Comparison of ENCODE assay signal across 25 mouse cellular contexts in the genomic region with DNA sequence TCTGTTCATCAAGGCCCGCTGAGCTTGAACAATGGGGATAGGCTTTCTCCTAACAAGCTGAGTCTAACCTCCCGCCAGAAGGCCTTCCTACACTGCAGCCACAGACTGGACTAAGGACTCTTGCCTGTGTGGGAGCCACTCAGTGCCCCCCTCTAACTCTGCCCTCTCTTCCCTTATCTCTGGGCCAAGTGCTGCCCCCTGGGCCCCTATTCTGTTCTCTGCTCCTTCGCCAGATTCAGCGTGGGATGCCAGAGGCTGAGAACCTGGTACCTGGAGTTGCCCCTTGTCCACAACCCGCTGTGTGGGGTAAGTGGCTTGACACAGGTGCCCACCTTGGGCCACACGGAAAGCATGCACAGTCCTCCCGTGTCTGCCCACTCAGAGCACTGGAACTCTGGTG. TPM values are rescaled to one million over a fixed set of nuclear protein-coding genes. Genes with fewer than 3 reads are reported as not detected.
A peak's percentile ranks its signal among the peaks of the same experiment; 100 is the strongest.
DNase-seq lines count a peak whose midpoint lies in the region; ATAC-seq and TF ChIP-seq lines count a peak whose summit lies in the region.
"Had no signal": no experiment of that assay in that cellular context is flagged by ENCODE, and none has a peak within 500 bp of the region (broad histone marks: within the 10 kb centered on the region; RNA-seq: fewer than 3 reads in every experiment).

No protein-coding gene starts in this region.

- H3K27me3 ChIP-seq in forebrain, embryonic 10.5 days (ENCODE audit: poor library complexity, severe bottlenecking): no peaks in the 10 kb centered on the region
- H3K27me3 ChIP-seq in forebrain, embryonic 15.5 days: no peaks in the 10 kb centered on the region
- no peaks in the 10 kb centered on the region for H3K27me3 ChIP-seq in hindbrain, postnatal 0 days (ENCODE audit: insufficient read depth, low read length)
- no peaks in the 10 kb centered on the region for H3K27me3 ChIP-seq in hindbrain, embryonic 16.5 days (replicated peaks; ENCODE audit: control insufficient read depth, insufficient read depth, low read length)
- no peaks in the 10 kb centered on the region for H3K27me3 ChIP-seq in midbrain, embryonic 13.5 days
- H3K27me3 ChIP-seq in midbrain, postnatal 0 days (ENCODE audit: insufficient read depth, low read length): no peaks in the 10 kb centered on the region
- H3K27me3 ChIP-seq in midbrain, embryonic 16.5 days (ENCODE audit: control insufficient read depth, insufficient read depth, low read depth, low read length): no peaks in the 10 kb centered on the region
- H3K27me3 ChIP-seq: embryonic facial prominence, embryonic 12.5 days; heart, embryonic 15.5 days; hindbrain, embryonic 15.5 days; intestine, embryonic 15.5 days; limb, embryonic 12.5 days; liver, embryonic 15.5 days; neural tube, embryonic 15.5 days had no signal

- 0 out of 2 replicates have a peak, but pooled peaks cover 5% of the 10 kb centered on the region for H3K9me3 ChIP-seq in forebrain, embryonic 10.5 days
- H3K9me3 ChIP-seq in forebrain, embryonic 15.5 days: no peaks in the 10 kb centered on the region
- no peaks in the 10 kb centered on the region for H3K9me3 ChIP-seq in hindbrain, postnatal 0 days (ENCODE audit: low read length)
- no peaks in the 10 kb centered on the region for H3K9me3 ChIP-seq in hindbrain, embryonic 16.5 days (ENCODE audit: control insufficient read depth, low read length)
- no peaks in the 10 kb centered on the region for H3K9me3 ChIP-seq in midbrain, embryonic 13.5 days
- H3K9me3 ChIP-seq in midbrain, postnatal 0 days (ENCODE audit: low read length): no peaks in the 10 kb centered on the region
- H3K9me3 ChIP-seq in midbrain, embryonic 16.5 days (replicated peaks; ENCODE audit: control insufficient read depth, low read length, poor library complexity, severe bottlenecking): no peaks in the 10 kb centered on the region; the same call in 1 of the 2 replicates
- H3K9me3 ChIP-seq: embryonic facial prominence, embryonic 12.5 days; heart, embryonic 15.5 days; hindbrain, embryonic 15.5 days; intestine, embryonic 15.5 days; liver, embryonic 15.5 days; neural tube, embryonic 15.5 days had no signal

- no peak for DNase-seq in forebrain, embryonic 10.5 days (ENCODE audit: extremely low spot score, low spot score)
- DNase-seq in hindbrain, postnatal 0 days (ENCODE audit: low spot score): no peak
- DNase-seq in midbrain, postnatal 0 days (ENCODE audit: low spot score): no peak
- DNase-seq: adrenal gland, postnatal 25 days; cerebellum, adult 11-12 months; cerebellum, adult 9-11 months; gastrocnemius, postnatal 10 days; kidney, adult 2 months; kidney, postnatal 36 days; right cerebral cortex, adult 18-20 months had no signal

- H3K4me1 ChIP-seq in forebrain, embryonic 10.5 days: peaks cover 33% of the 10 kb centered on the region
- peaks cover 7% of the 10 kb centered on the region; the same call in 1 of the 2 replicates for H3K4me1 ChIP-seq in forebrain, embryonic 15.5 days
- H3K4me1 ChIP-seq in hindbrain, postnatal 0 days (ENCODE audit: insufficient read depth, low read length): 0 out of 2 replicates have a peak, but pooled peaks cover 3% of the 10 kb centered on the region
- peaks cover 3% of the 10 kb centered on the region; the same call in 1 of the 2 replicates for H3K4me1 ChIP-seq in hindbrain, embryonic 16.5 days (ENCODE audit: control insufficient read depth, insufficient read depth, low read depth, low read length)
- H3K4me1 ChIP-seq in midbrain, embryonic 13.5 days (replicated peaks): peaks cover under 1% of the 10 kb centered on the region
- H3K4me1 ChIP-seq in midbrain, postnatal 0 days (ENCODE audit: insufficient read depth, low read length): 0 out of 2 replicates have a peak, but pooled peaks cover 2% of the 10 kb centered on the region
- no peaks in the 10 kb centered on the region for H3K4me1 ChIP-seq in midbrain, embryonic 16.5 days (ENCODE audit: control insufficient read depth, insufficient read depth, low read length)

- no peak overlapping the region for H3K4me3 ChIP-seq in forebrain, embryonic 10.5 days
- no peak overlapping the region for H3K4me3 ChIP-seq in forebrain, embryonic 15.5 days
- H3K4me3 ChIP-seq in hindbrain, postnatal 0 days (ENCODE audit: low read length): no peak overlapping the region
- no peak overlapping the region for H3K4me3 ChIP-seq in hindbrain, embryonic 16.5 days (ENCODE audit: low read length)
- H3K4me3 ChIP-seq in midbrain, embryonic 13.5 days (replicated peaks): no peak overlapping the region
- no peak overlapping the region for H3K4me3 ChIP-seq in midbrain, postnatal 0 days (ENCODE audit: low read depth, low read length)
- no peak overlapping the region for H3K4me3 ChIP-seq in midbrain, embryonic 16.5 days (ENCODE audit: low read depth, low read length)
- H3K4me3 ChIP-seq: embryonic facial prominence, embryonic 12.5 days; heart, embryonic 15.5 days; hindbrain, embryonic 15.5 days; intestine, embryonic 15.5 days; layer of hippocampus, adult 2 months; left cerebral cortex, adult 2 months; limb, embryonic 12.5 days; liver, embryonic 15.5 days; neural tube, embryonic 15.5 days had no signal

- peak overlapping the region; percentile 73 for H3K27ac ChIP-seq in forebrain, embryonic 10.5 days
- H3K27ac ChIP-seq in forebrain, embryonic 15.5 days (replicated peaks): no peak overlapping the region
- no peak overlapping the region for H3K27ac ChIP-seq in hindbrain, postnatal 0 days
- no peak overlapping the region for H3K27ac ChIP-seq in hindbrain, embryonic 16.5 days (ENCODE audit: low read depth, low read length)
- peak overlapping the region; percentile 31; the same call in 1 of the 2 replicates for H3K27ac ChIP-seq in midbrain, embryonic 13.5 days
- H3K27ac ChIP-seq in midbrain, postnatal 0 days (ENCODE audit: low read depth, low read length): no peak overlapping the region
- H3K27ac ChIP-seq in midbrain, embryonic 16.5 days (ENCODE audit: low read length): no peak overlapping the region
- H3K27ac ChIP-seq: embryonic facial prominence, embryonic 12.5 days; heart, embryonic 15.5 days; hindbrain, embryonic 15.5 days; intestine, embryonic 15.5 days; layer of hippocampus, adult 2 months; left cerebral cortex, adult 2 months; limb, embryonic 12.5 days; liver, embryonic 15.5 days; macrophage; neural tube, embryonic 15.5 days had no signal

- WGBS in forebrain, embryonic 10.5 days: 67% methylated on average over 7 of the region's 7 CpGs
- 62% methylated on average over 7 of the region's 7 CpGs for WGBS in forebrain, embryonic 15.5 days
- 63% methylated on average over 7 of the region's 7 CpGs for WGBS in hindbrain, postnatal 0 days
- 68% methylated on average over 7 of the region's 7 CpGs for WGBS in hindbrain, embryonic 16.5 days
- WGBS in midbrain, embryonic 13.5 days: 60% methylated on average over 7 of the region's 7 CpGs
- 66% methylated on average over 7 of the region's 7 CpGs for WGBS in midbrain, postnatal 0 days
- 69% methylated on average over 7 of the region's 7 CpGs for WGBS in midbrain, embryonic 16.5 days

- H3K9ac ChIP-seq in forebrain, embryonic 15.5 days (replicated peaks): no peak overlapping the region
- no peak overlapping the region for H3K9ac ChIP-seq in hindbrain, postnatal 0 days (replicated peaks; ENCODE audit: low read length)
- no peak overlapping the region for H3K9ac ChIP-seq in hindbrain, embryonic 16.5 days (ENCODE audit: low read depth, low read length)
- H3K9ac ChIP-seq in midbrain, embryonic 13.5 days (replicated peaks): no peak overlapping the region
- no peak overlapping the region for H3K9ac ChIP-seq in midbrain, postnatal 0 days (replicated peaks; ENCODE audit: low read length, poor library complexity, severe bottlenecking)
- H3K9ac ChIP-seq in midbrain, embryonic 16.5 days (ENCODE audit: low read depth, low read length): no peak overlapping the region
- H3K9ac ChIP-seq: embryonic facial prominence, embryonic 12.5 days; heart, embryonic 15.5 days; hindbrain, embryonic 15.5 days; intestine, embryonic 15.5 days; limb, embryonic 12.5 days; liver, embryonic 15.5 days; neural tube, embryonic 15.5 days had no signal

- no peak overlapping the region for H3K4me2 ChIP-seq in forebrain, embryonic 15.5 days (replicated peaks)
- H3K4me2 ChIP-seq in hindbrain, postnatal 0 days (ENCODE audit: low read depth, low read length): no peak overlapping the region
- no peak overlapping the region for H3K4me2 ChIP-seq in hindbrain, embryonic 16.5 days (ENCODE audit: low read length)
- no peak overlapping the region for H3K4me2 ChIP-seq in midbrain, embryonic 13.5 days (replicated peaks)
- no peak overlapping the region for H3K4me2 ChIP-seq in midbrain, postnatal 0 days (ENCODE audit: low read depth, low read length, poor library complexity, severe bottlenecking)
- H3K4me2 ChIP-seq in midbrain, embryonic 16.5 days (ENCODE audit: low read length): no peak overlapping the region
- H3K4me2 ChIP-seq: embryonic facial prominence, embryonic 12.5 days; heart, embryonic 15.5 days; hindbrain, embryonic 15.5 days; intestine, embryonic 15.5 days; limb, embryonic 12.5 days; liver, embryonic 15.5 days; neural tube, embryonic 15.5 days had no signal

- peaks cover 6% of the 10 kb centered on the region for H3K36me3 ChIP-seq in forebrain, embryonic 10.5 days (replicated peaks)
- no peaks in the 10 kb centered on the region for H3K36me3 ChIP-seq in forebrain, embryonic 15.5 days
- no peaks in the 10 kb centered on the region for H3K36me3 ChIP-seq in hindbrain, postnatal 0 days (ENCODE audit: insufficient read depth, low read length)
- H3K36me3 ChIP-seq in hindbrain, embryonic 16.5 days (ENCODE audit: control insufficient read depth, insufficient read depth, low read length): no peaks in the 10 kb centered on the region
- H3K36me3 ChIP-seq in midbrain, embryonic 13.5 days: peaks cover under 1% of the 10 kb centered on the region
- no peaks in the 10 kb centered on the region; the same call in 1 of the 2 replicates for H3K36me3 ChIP-seq in midbrain, postnatal 0 days (ENCODE audit: insufficient read depth, low read length)
- H3K36me3 ChIP-seq in midbrain, embryonic 16.5 days (ENCODE audit: control insufficient read depth, insufficient read depth, low read length): no peaks in the 10 kb centered on the region
- H3K36me3 ChIP-seq: heart, embryonic 15.5 days; hindbrain, embryonic 15.5 days; intestine, embryonic 15.5 days; liver, embryonic 15.5 days had no signal

- ATAC-seq in forebrain, embryonic 15.5 days (replicated peaks): no peak
- ATAC-seq in hindbrain, postnatal 0 days: 0 out of 2 replicates have a peak, but pooled peaks have one; percentile 4
- ATAC-seq in hindbrain, embryonic 16.5 days: no peak
- no peak for ATAC-seq in midbrain, embryonic 13.5 days
- ATAC-seq in midbrain, postnatal 0 days (ENCODE audit: low FRiP score): no peak
- 0 out of 2 replicates have a peak, but pooled peaks have one; percentile 15 for ATAC-seq in midbrain, embryonic 16.5 days
- ATAC-seq: intestine, embryonic 15.5 days; lung, postnatal 0 days had no signal

- no peak for TF ChIP-seq CTCF in hindbrain, postnatal 0 days (IDR thresholded peaks at IDR 0.05; ENCODE audit: low read depth)
- TF ChIP-seq CTCF in midbrain, postnatal 0 days (IDR thresholded peaks at IDR 0.05): no peak

RNA-seq across cellular contexts. Expression of a gene that starts 4.9 kb away (rescaled TPM):
- 37.0 and 37.3 TPM in 2 replicates for polyA plus RNA-seq in forebrain, embryonic 10.5 days (2016; fragmentation: Nextera tagmentation; extraction: Ambion mirVana)
- 44.6 and 50.8 TPM in 2 replicates for polyA plus RNA-seq in forebrain, embryonic 15.5 days (2015; fragmentation: Nextera tagmentation; extraction: Ambion mirVana)
- total RNA-seq in hindbrain, postnatal 0 days (2014; rRNA removed): 74.6 and 78.4 TPM in 2 replicates
- polyA plus RNA-seq in hindbrain, postnatal 0 days (2015; fragmentation: Nextera tagmentation; extraction: Ambion mirVana): 127 and 133 TPM in 2 replicates
- polyA plus RNA-seq in hindbrain, embryonic 16.5 days (2015; fragmentation: Nextera tagmentation; extraction: Ambion mirVana): 95.9 and 120 TPM in 2 replicates
- polyA plus RNA-seq in midbrain, embryonic 13.5 days (2015; fragmentation: Nextera tagmentation; extraction: Ambion mirVana): 47.4 and 51.2 TPM in 2 replicates
- total RNA-seq in midbrain, postnatal 0 days (2014; rRNA removed): 64.9 and 81.5 TPM in 2 replicates
- 108 and 116 TPM in 2 replicates for polyA plus RNA-seq in midbrain, postnatal 0 days (2015; fragmentation: Nextera tagmentation; extraction: Ambion mirVana)
- polyA plus RNA-seq in midbrain, embryonic 16.5 days (2015; fragmentation: Nextera tagmentation; extraction: Ambion mirVana): 83.4 and 99.9 TPM in 2 replicates

RNA-seq across cellular contexts. Expression of a gene that starts 32.6 kb away (rescaled TPM):
- polyA plus RNA-seq in forebrain, embryonic 10.5 days (2016; fragmentation: Nextera tagmentation; extraction: Ambion mirVana): 126 and 130 TPM in 2 replicates
- 80.5 and 81.5 TPM in 2 replicates for polyA plus RNA-seq in forebrain, embryonic 15.5 days (2015; fragmentation: Nextera tagmentation; extraction: Ambion mirVana)
- 70.4 and 75.6 TPM in 2 replicates for total RNA-seq in hindbrain, postnatal 0 days (2014; rRNA removed)
- 43.8 and 46.0 TPM in 2 replicates for polyA plus RNA-seq in hindbrain, postnatal 0 days (2015; fragmentation: Nextera tagmentation; extraction: Ambion mirVana)
- polyA plus RNA-seq in hindbrain, embryonic 16.5 days (2015; fragmentation: Nextera tagmentation; extraction: Ambion mirVana): 47.6 and 50.7 TPM in 2 replicates
- 77.8 and 78.4 TPM in 2 replicates for polyA plus RNA-seq in midbrain, embryonic 13.5 days (2015; fragmentation: Nextera tagmentation; extraction: Ambion mirVana)
- 69.7 and 76.9 TPM in 2 replicates for total RNA-seq in midbrain, postnatal 0 days (2014; rRNA removed)
- polyA plus RNA-seq in midbrain, postnatal 0 days (2015; fragmentation: Nextera tagmentation; extraction: Ambion mirVana): 37.0 and 37.3 TPM in 2 replicates
- polyA plus RNA-seq in midbrain, embryonic 16.5 days (2015; fragmentation: Nextera tagmentation; extraction: Ambion mirVana): 50.9 and 52.7 TPM in 2 replicates

Comparison
In these comparisons a context has a peak if more than half of its experiments do, and no peak if none do; other contexts are left out.
1. H3K27ac ChIP-seq: peak in forebrain, embryonic 10.5 days (single experiment) and midbrain, embryonic 13.5 days (single experiment); none in forebrain, embryonic 15.5 days (single experiment), hindbrain, postnatal 0 days (single experiment), hindbrain, embryonic 16.5 days (single experiment), midbrain, postnatal 0 days (single experiment) and midbrain, embryonic 16.5 days (single experiment).
2. ATAC-seq: peak in hindbrain, postnatal 0 days (single experiment) and midbrain, embryonic 16.5 days (single experiment); none in forebrain, embryonic 15.5 days (single experiment), hindbrain, embryonic 16.5 days (single experiment), midbrain, embryonic 13.5 days (single experiment) and midbrain, postnatal 0 days (single experiment).